Mouse (Mus musculus) MEL (cell line): ENCODE data around the gene Sfrp4. TPM values are rescaled to one million over a fixed set of nuclear protein-coding genes. Genes with fewer than 3 reads are reported as not detected.

Experiments used
- DNase-seq: peaks from one replicate; pipeline ENCODE4 v3.0.0; 2011; ENCODE audit warnings: low read depth, low spot score
- H3K27ac ChIP-seq: 2 replicates; pipeline ENCODE4 v1.5.1; 2012; ENCODE audit warnings: low read depth, mild to moderate bottlenecking, control low read depth, low read length, moderate library complexity; ENCODE audit not compliant: control insufficient read depth
- H3K27me3 ChIP-seq, 2 experiments: fragments of 150-350 bp in 1 of 2; sonication (generic) in 1 of 2; 2 replicates each; pipeline ENCODE4 v1.6.1; 2012; ENCODE audit warnings: low read length in 2 of 2, mild to moderate bottlenecking in 2 of 2, improper control_type of control experiment in 1 of 2, moderate library complexity in 1 of 2; ENCODE audit not compliant: insufficient read depth in 2 of 2, control insufficient read depth in 1 of 2
- H3K36me3 ChIP-seq, 2 experiments: 2 replicates each; pipeline ENCODE4 v1.6.1; 2012 to 2014; ENCODE audit warnings: low read length in 2 of 2, improper control_type of control experiment in 1 of 2, inconsistent platforms in 1 of 2, mild to moderate bottlenecking in 1 of 2; ENCODE audit not compliant: insufficient read depth in 2 of 2, control insufficient read depth in 1 of 2
- H3K4me1 ChIP-seq, 2 experiments: fragments of 150-350 bp in 1 of 2; sonication (generic) in 1 of 2; 2 replicates each; pipeline ENCODE4 v1.6.1; 2012; ENCODE audit warnings: low read length in 2 of 2, improper control_type of control experiment in 1 of 2, mild to moderate bottlenecking in 1 of 2; ENCODE audit not compliant: insufficient read depth in 2 of 2, control insufficient read depth in 1 of 2
- H3K4me3 ChIP-seq, 2 experiments: fragments of 150-350 bp in 1 of 2; sonication (generic) in 1 of 2; 2 replicates each; pipeline ENCODE4 v1.5.1; 2012; ENCODE audit warnings: low read depth in 2 of 2, low read length in 2 of 2, mild to moderate bottlenecking in 2 of 2, moderate library complexity in 2 of 2, control low read depth in 1 of 2, improper control_type of control experiment in 1 of 2; ENCODE audit not compliant: control insufficient read depth in 1 of 2, insufficient read depth in 1 of 2
- H3K79me2 ChIP-seq: 2 replicates; pipeline ENCODE4 v1.6.1; 2012; ENCODE audit warnings: mild to moderate bottlenecking, low read length, moderate library complexity; ENCODE audit not compliant: control insufficient read depth, poor library complexity, insufficient read depth
- H3K9ac ChIP-seq: 2 replicates; pipeline ENCODE4 v1.6.1; 2012; ENCODE audit warnings: low read depth, mild to moderate bottlenecking, control low read depth, low read length, moderate library complexity; ENCODE audit not compliant: control insufficient read depth, poor library complexity, severe bottlenecking
- H3K9me3 ChIP-seq: fragments of 150-350 bp; sonication (generic); replicated peaks from 2 replicates; pipeline ENCODE4 v1.6.1; 2012; ENCODE audit warnings: mild to moderate bottlenecking, low read length, improper control_type of control experiment, moderate library complexity; ENCODE audit not compliant: insufficient read depth
- CHD2 ChIP-seq: IDR thresholded peaks from 2 replicates; pipeline ENCODE4 v1.6.1; 2011; ENCODE audit warnings: low read length, improper control_type of control experiment
- ELF1 ChIP-seq: IDR thresholded peaks from 2 replicates; pipeline ENCODE4 v1.6.1; 2014; ENCODE audit warnings: low read depth, mild to moderate bottlenecking, inconsistent platforms, low read length, improper control_type of control experiment, moderate library complexity
- EP300 ChIP-seq, 2 experiments: IDR thresholded peaks; 2 replicates each; pipeline ENCODE4 v1.6.1; 2011; ENCODE audit warnings: improper control_type of control experiment in 2 of 2, low read length in 2 of 2, low read depth in 1 of 2, mild to moderate bottlenecking in 1 of 2
- GABPA ChIP-seq: IDR thresholded peaks from 2 replicates; pipeline ENCODE4 v1.6.1; 2012; ENCODE audit warnings: low read depth, mild to moderate bottlenecking, inconsistent platforms, low read length, improper control_type of control experiment, moderate library complexity
- MAFK ChIP-seq: IDR thresholded peaks from 2 replicates; pipeline ENCODE4 v1.6.1; 2011; ENCODE audit warnings: low read depth, mild to moderate bottlenecking, low read length, improper control_type of control experiment, borderline replicate concordance
- MAZ ChIP-seq: IDR thresholded peaks from 2 replicates; pipeline ENCODE4 v1.6.1; 2012; ENCODE audit warnings: low read depth, mild to moderate bottlenecking, inconsistent platforms, low read length, improper control_type of control experiment
- MXI1 ChIP-seq: IDR thresholded peaks from 2 replicates; pipeline ENCODE4 v1.6.1; 2011; ENCODE audit warnings: mild to moderate bottlenecking, low read depth, low read length, improper control_type of control experiment
- MYC ChIP-seq: IDR thresholded peaks from 2 replicates; pipeline ENCODE4 v1.6.1; 2011; ENCODE audit warnings: low read depth, mild to moderate bottlenecking, low read length, improper control_type of control experiment, moderate library complexity
- POLR2AphosphoS2 ChIP-seq: IDR thresholded peaks from 2 replicates; pipeline ENCODE4 v1.6.1; 2011; ENCODE audit warnings: low read length, improper control_type of control experiment
- POLR2AphosphoS5 ChIP-seq: IDR thresholded peaks from 2 replicates; pipeline ENCODE4 v1.6.1; 2012; ENCODE audit warnings: low read depth, borderline replicate concordance, mild to moderate bottlenecking, inconsistent platforms, low read length, moderate library complexity, mixed read lengths
- SMC3 ChIP-seq: IDR thresholded peaks from 2 replicates; pipeline ENCODE4 v1.6.1; 2011; ENCODE audit warnings: low read depth, low read length, improper control_type of control experiment
- TAL1 ChIP-seq: IDR thresholded peaks from 2 replicates; pipeline ENCODE4 v1.6.1; 2012; ENCODE audit warnings: mild to moderate bottlenecking, inconsistent platforms, low read length, moderate library complexity, mixed read lengths
- UBTF ChIP-seq: IDR thresholded peaks from 2 replicates; pipeline ENCODE4 v1.6.1; 2012; ENCODE audit warnings: low read depth, mild to moderate bottlenecking, inconsistent platforms, low read length, improper control_type of control experiment, moderate library complexity, borderline replicate concordance; ENCODE audit not compliant: insufficient read depth
- USF1 ChIP-seq: IDR thresholded peaks from 2 replicates; pipeline ENCODE4 v1.6.1; 2014; ENCODE audit warnings: low read depth, mild to moderate bottlenecking, inconsistent platforms, low read length, improper control_type of control experiment, moderate library complexity
- ZKSCAN1 ChIP-seq: IDR thresholded peaks from 2 replicates; pipeline ENCODE4 v1.6.1; 2012; ENCODE audit warnings: low read depth, mild to moderate bottlenecking, inconsistent platforms, low read length, improper control_type of control experiment, moderate library complexity
- polyA plus RNA-seq, 2 experiments: library from polyadenylated mRNA; stranded (reverse) in 1 of 2; unstranded in 1 of 2; fragments of >175 nt in 1 of 2; fragments of >200 nt in 1 of 2; gene quantifications; 2 replicates each; pipeline versions ENCODE4 v1.2.1 to v1.2.4; 2012; ENCODE audit warnings: low replicate concordance in 2 of 2, low read depth in 1 of 2; ENCODE audit not compliant: insufficient read length in 2 of 2, insufficient read depth in 1 of 2, missing spikeins in 1 of 2
- total RNA-seq: library from RNA; depleted of rRNA; stranded (reverse); fragments of 300-350 nt; gene quantifications from 2 replicates; pipeline ENCODE4 v1.2.3, GENCODE M21; 2012

Gene Sfrp4
- total and polyA plus RNA-seq, 3 experiments = 0.19 TPM; not detected in 2

DNA sequence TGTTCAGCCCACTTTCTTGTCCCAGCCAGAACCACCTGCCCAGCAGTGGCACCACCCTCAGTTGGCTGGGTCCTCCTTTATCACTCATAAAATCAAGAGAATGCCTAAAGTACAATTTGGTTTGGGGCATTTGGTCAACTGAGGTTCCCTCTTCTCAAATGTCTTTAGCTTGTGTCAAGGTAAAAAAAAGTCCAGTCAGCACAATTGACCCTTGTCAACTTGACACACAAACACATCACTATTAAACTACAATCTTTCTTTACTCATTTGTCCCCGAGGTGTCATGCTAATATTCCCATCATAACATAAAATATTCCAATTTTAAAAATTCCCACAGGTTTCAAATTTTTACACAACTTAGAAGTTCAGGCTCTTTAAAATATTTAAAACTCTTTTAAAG lies 8.6 kb upstream of the Sfrp4 start:
- TF ChIP-seq USF1 (no peak), MAFK (0 out of 2 replicates have a peak, but pooled peaks have one; percentile 30), SMC3 (no peak)
- Histone ChIP-seq H3K4me1 (no peaks in the 10 kb centered on the region; a peak in 1 of 4 replicates), H3K9me3 (no peaks in the 10 kb centered on the region), H3K4me3 (no peak overlapping the region), H3K27ac (no peak overlapping the region), H3K36me3 (peaks cover 0 to 6% of the 10 kb centered on the region in 2 experiments; a peak in 1 of 4 replicates), H3K79me2 (no peaks in the 10 kb centered on the region), H3K9ac (no peak overlapping the region), H3K27me3 (no peaks in the 10 kb centered on the region)
- DNase-seq = no peak

GRCm38 (mm10) chr13:19618081-19618480 lies 4.8 kb upstream of the Sfrp4 start:
- H3K9me3 ChIP-seq = no peaks in the 10 kb centered on the region
- H3K79me2 ChIP-seq = no peaks in the 10 kb centered on the region
- TF ChIP-seq MAZ (no peak), MXI1 (no peak), CHD2 (no peak), POLR2AphosphoS2 (no peak), ELF1 (no peak), UBTF (no peak), MYC (no peak), ZKSCAN1 (no peak), GABPA (no peak), EP300 (IDR thresholded peaks at IDR 0.05; ENCODE audit: low read depth in 1 of 2, low read length in 2 of 2) (no peak)
- no peaks in the 10 kb centered on the region for H3K36me3 ChIP-seq
- DNase-seq = no peak
- no peak overlapping the region for H3K27ac ChIP-seq
- H3K4me1 ChIP-seq = no peaks in the 10 kb centered on the region
- H3K27me3 ChIP-seq = no peaks in the 10 kb centered on the region; a peak in 1 of 4 replicates
- H3K9ac ChIP-seq = no peak overlapping the region
- H3K4me3 ChIP-seq = no peak overlapping the region

GRCm38 (mm10) chr13:19618841-19619215 lies 4.1 kb upstream of the Sfrp4 start:
- Histone ChIP-seq H3K9ac (no peak overlapping the region), H3K4me3 (no peak overlapping the region), H3K79me2 (no peaks in the 10 kb centered on the region), H3K27ac (no peak overlapping the region), H3K36me3 (no peaks in the 10 kb centered on the region), H3K9me3 (no peaks in the 10 kb centered on the region), H3K27me3 (no peaks in the 10 kb centered on the region; a peak in 1 of 4 replicates), H3K4me1 (no peaks in the 10 kb centered on the region)
- no peak for DNase-seq
- TF ChIP-seq TAL1 (no peak), ELF1 (no peak), POLR2AphosphoS5 (no peak), POLR2AphosphoS2 (no peak)
